Mouse (Mus musculus): Measurements from ENCODE around the gene Rhbdl3.

Gene Rhbdl3

DNA sequence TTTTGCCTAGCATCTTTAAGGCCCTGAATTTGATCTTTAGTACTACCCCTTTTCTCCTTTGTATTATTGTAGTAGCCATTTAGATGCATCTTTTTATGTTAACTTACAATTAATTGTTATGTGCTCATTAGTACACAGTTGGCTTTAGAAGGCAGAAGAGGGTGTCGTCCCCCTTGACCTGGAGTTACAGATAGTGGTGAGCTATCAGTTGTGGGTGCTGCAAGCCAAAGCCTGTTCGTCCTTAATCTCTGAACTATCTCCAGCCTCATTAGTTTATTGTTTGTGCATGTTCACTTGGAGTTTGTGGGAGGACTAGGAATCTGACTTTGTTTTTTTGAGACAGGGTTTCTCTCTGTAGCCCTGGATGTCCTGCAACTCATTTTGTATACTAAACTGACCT, 86.1 kb downstream of the Rhbdl3 start:
- DNase-seq (ENCODE audit: low spot score), result no peak

DNA sequence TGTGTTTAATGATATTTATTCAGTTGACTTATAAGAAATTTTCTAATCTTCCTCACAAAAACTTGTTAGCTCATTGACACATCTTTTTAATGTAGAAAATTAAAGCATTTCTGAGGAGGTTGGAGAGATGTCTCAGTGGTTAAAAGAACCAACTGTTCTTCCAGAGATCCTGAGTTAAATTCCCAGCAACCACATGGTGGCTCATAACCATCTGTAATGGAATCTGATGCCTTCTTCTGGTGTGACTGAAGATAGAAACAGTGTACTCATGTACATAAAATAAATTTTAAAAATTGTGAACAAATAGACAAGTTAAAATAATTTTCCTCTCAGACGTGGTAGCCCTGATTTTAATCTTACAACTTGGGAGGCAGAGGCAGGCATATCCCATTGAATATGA, 89.2 kb downstream of the Rhbdl3 start:
- no peak for DNase-seq (ENCODE audit: low spot score)

DNA sequence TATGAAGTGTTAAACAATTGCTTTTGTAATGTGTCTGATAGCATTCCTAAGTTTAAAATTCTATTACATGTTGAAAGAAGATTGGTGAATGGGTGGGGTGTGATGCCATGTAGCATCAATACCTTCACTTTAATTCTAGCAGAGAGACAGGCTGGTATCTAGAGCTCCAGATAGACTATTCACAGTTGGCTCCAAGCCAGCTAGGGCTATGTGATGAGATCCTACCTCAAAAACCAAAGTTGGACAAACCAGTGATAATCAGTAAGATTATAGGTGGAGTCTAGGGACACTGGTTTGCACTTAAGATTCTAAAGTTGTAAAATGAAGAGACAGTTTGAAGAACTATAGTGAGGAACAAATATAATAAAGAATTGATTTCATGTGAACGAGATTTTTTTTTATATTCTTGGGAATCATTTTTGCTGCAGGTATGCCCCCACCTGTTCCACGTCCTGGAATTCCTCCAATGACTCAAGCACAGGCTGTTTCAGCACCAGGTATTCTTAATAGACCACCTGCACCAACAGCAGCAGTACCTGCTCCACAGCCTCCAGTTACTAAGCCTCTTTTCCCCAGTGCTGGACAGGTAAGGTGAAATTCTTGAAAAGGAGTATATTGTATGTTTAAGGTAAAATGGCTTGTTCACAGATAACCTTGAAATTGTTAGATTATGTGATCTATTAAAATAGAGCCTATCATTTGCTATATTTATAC, 90.9 kb downstream of the Rhbdl3 start:
- no peak for DNase-seq (ENCODE audit: low spot score)

DNA sequence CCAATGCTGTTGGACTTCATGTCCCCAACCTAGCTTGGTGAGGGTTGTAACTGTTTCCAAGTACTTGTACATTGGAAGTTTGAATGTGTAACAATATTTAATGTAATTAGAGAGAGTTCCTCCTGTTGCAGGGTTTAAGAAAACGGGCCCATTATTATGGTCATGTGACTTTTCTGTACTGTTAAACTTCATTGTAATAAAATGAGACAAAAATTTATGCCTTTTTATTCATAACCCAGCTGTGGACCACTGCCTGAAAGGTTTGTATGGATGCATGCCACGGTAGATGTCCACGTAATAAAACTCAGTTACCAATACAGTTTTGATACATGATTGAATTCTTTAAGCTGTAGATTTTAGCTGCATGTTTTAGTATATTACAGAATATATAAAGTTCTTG, 95.2 kb downstream of the Rhbdl3 start:
- DNase-seq (ENCODE audit: low spot score), result no peak

DNA sequence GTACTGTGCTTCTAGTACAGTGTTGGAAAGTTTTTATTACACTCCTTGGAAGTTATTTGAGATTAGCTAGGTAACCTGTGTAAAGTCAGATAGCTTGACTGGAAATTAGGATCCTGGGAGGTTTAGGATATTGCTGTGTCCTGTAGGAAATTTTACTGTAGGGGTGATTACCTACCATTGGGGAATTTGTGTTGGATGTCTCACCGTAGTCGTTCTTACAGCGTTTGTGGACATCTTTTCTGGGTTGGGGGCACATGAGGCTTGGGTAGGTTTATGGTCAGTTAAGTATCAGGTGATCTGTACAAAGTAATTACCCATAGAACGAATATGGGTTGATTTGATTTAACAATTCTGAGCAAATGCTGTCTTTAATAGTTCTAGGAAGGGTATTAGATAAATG, 95.9 kb downstream of the Rhbdl3 start:
- no peak for DNase-seq (ENCODE audit: low spot score)

All from ovary, postnatal 10 days (tissue).